Mouse (Mus musculus): ENCODE data around the gene Ankrd26. TPM values are rescaled to one million over a fixed set of nuclear protein-coding genes. Genes with fewer than 3 reads are reported as not detected.
A peak's percentile ranks its signal among the peaks of the same experiment; 100 is the strongest.
"Not testable (repeated sequence)": the region's sequence is repeated elsewhere in the genome, so short reads cannot be mapped to it uniquely, and the experiment has no call there.

The Ankrd26 gene
- total RNA-seq (2021) = 1 to 10 TPM; 7.7 to 7.9 TPM

GRCm38 (mm10) chr6:118561745-118562609 is at the start of gene Ankrd26:
Ankrd26 (minus strand) TSS chr6:118562226.
- peak; percentile 83 to 94 for DNase-seq (ENCODE audit: extremely low spot score in 1 of 2, low spot score in 2 of 2)
- intact Hi-C loops (cut with DNase I) = no loop called here

GRCm38 (mm10) chr6:118608906-118609305 is 46.9 kb upstream of the Ankrd26 start:
- intact Hi-C loops (cut with DNase I) = no loop called here
- DNase-seq (ENCODE audit: extremely low spot score in 1 of 2, low spot score in 2 of 2) = no peak

GRCm38 (mm10) chr6:118605974-118606373 is 43.9 kb upstream of the Ankrd26 start:
- intact Hi-C loops (cut with DNase I) = no loop called here
- DNase-seq (ENCODE audit: extremely low spot score in 1 of 2, low spot score in 2 of 2) = no peak

- intact Hi-C loops (cut with DNase I) = no loop called here
- DNase-seq (ENCODE audit: extremely low spot score in 1 of 2, low spot score in 2 of 2) = no peak
These were observed 41.8 kb upstream of the Ankrd26 start for GRCm38 (mm10) chr6:118603825-118604224.

GRCm38 (mm10) chr6:118595681-118596055 is 33.6 kb upstream of the Ankrd26 start:
- intact Hi-C loops (cut with DNase I) = no loop called here
- peak in 1 of 2 experiments; percentile 34 for DNase-seq (ENCODE audit: extremely low spot score in 1 of 2, low spot score in 2 of 2)

- DNase-seq (ENCODE audit: extremely low spot score in 1 of 2, low spot score in 2 of 2) = peak in 1 of 2 experiments; percentile 44
- intact Hi-C loops (cut with DNase I) = no loop called here
These were observed 33.0 kb upstream of the Ankrd26 start for GRCm38 (mm10) chr6:118594833-118595680.

- intact Hi-C loops (cut with DNase I) = no loop called here
- no peak for DNase-seq (ENCODE audit: extremely low spot score in 1 of 2, low spot score in 2 of 2)
These were observed 32.0 kb upstream of the Ankrd26 start for GRCm38 (mm10) chr6:118594070-118594469.

- DNase-seq (ENCODE audit: extremely low spot score in 1 of 2, low spot score in 2 of 2) = peak in 1 of 2 experiments; percentile 34
- intact Hi-C loops (cut with DNase I) = no loop called here
These were observed 31.5 kb upstream of the Ankrd26 start for GRCm38 (mm10) chr6:118593377-118594061.

GRCm38 (mm10) chr6:118592662-118593376 is 30.8 kb upstream of the Ankrd26 start:
- no peak for DNase-seq (ENCODE audit: extremely low spot score in 1 of 2, low spot score in 2 of 2)
- intact Hi-C loops (cut with DNase I) = no loop called here

GRCm38 (mm10) chr6:118578741-118579140 is 16.7 kb upstream of the Ankrd26 start:
- intact Hi-C loops (cut with DNase I); DNase-seq (ENCODE audit: extremely low spot score in 1 of 2, low spot score in 2 of 2): not testable (repeated sequence)

- intact Hi-C loops (cut with DNase I) = no loop called here
- DNase-seq (ENCODE audit: extremely low spot score in 1 of 2, low spot score in 2 of 2) = no peak
These were observed 12.3 kb upstream of the Ankrd26 start for GRCm38 (mm10) chr6:118574351-118574750.

- DNase-seq (ENCODE audit: extremely low spot score in 1 of 2, low spot score in 2 of 2) = no peak
These were observed 5.8 kb upstream of the Ankrd26 start for GRCm38 (mm10) chr6:118567816-118568215.

GRCm38 (mm10) chr6:118561225-118561624 is 801 bp downstream of the Ankrd26 start:
- intact Hi-C loops (cut with DNase I) = no loop called here
- DNase-seq (ENCODE audit: extremely low spot score in 1 of 2, low spot score in 2 of 2) = no peak

More at GRCm38 (mm10) chr6:118567816-118568215, 5.8 kb upstream of the Ankrd26 start:
- intact Hi-C loops (cut with DNase I) = no loop called here

GRCm38 (mm10) chr6:118538627-118539026 is 23.4 kb downstream of the Ankrd26 start:
- intact Hi-C loops (cut with DNase I) = no loop called here
- no peak for DNase-seq (ENCODE audit: extremely low spot score in 1 of 2, low spot score in 2 of 2)

GRCm38 (mm10) chr6:118537201-118537600 is 24.8 kb downstream of the Ankrd26 start:
- DNase-seq (ENCODE audit: extremely low spot score in 1 of 2, low spot score in 2 of 2); intact Hi-C loops (cut with DNase I): not testable (repeated sequence)

- no peak for DNase-seq (ENCODE audit: extremely low spot score in 1 of 2, low spot score in 2 of 2)
- intact Hi-C loops (cut with DNase I) = no loop called here
These were observed 26.7 kb downstream of the Ankrd26 start for GRCm38 (mm10) chr6:118535321-118535720.

- DNase-seq (ENCODE audit: extremely low spot score in 1 of 2, low spot score in 2 of 2) = no peak
- intact Hi-C loops (cut with DNase I) = no loop called here
These were observed 28.6 kb downstream of the Ankrd26 start for GRCm38 (mm10) chr6:118533381-118533780.

- peak in 1 of 2 experiments; percentile 20 for DNase-seq (ENCODE audit: extremely low spot score in 1 of 2, low spot score in 2 of 2)
- intact Hi-C loops (cut with DNase I) = no loop called here
These were observed 41.4 kb downstream of the Ankrd26 start for GRCm38 (mm10) chr6:118520668-118521067.

All from left cerebral cortex, postnatal 10 days (tissue).